Mouse (Mus musculus): ENCODE results near the gene Ap5s1.
A peak's percentile ranks its signal among the peaks of the same experiment; 100 is the strongest.
"Not testable (repeated sequence)": the region's sequence is repeated elsewhere in the genome, so short reads cannot be mapped to it uniquely, and the experiment has no call there.

Gene Ap5s1

GRCm38 (mm10) chr2:131221853-131222515 is 15.1 kb downstream of the Ap5s1 start:
- no peak for DNase-seq (ENCODE audit: low read depth, low spot score)

DNA sequence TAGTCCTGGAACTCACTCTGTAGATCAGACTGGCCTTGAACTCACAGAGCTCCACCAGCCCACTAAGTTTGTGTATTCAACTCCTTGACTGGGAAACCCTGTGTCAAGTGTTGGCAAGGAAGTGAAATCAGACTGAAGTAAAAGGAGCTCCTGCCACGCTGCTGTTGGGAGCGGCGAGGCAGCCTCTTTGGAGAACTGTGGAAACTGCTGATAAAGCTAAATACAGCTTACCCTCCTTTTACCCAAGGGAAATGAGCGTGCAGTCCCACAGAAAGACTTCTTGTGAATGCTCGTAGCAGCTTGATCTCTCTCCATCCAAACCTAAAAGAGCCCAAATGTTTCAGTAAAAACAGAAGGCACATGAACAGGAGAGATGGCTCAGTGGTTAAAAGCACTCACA is 15.7 kb downstream of the Ap5s1 start:
- no peak for DNase-seq (ENCODE audit: low read depth, low spot score)

DNA sequence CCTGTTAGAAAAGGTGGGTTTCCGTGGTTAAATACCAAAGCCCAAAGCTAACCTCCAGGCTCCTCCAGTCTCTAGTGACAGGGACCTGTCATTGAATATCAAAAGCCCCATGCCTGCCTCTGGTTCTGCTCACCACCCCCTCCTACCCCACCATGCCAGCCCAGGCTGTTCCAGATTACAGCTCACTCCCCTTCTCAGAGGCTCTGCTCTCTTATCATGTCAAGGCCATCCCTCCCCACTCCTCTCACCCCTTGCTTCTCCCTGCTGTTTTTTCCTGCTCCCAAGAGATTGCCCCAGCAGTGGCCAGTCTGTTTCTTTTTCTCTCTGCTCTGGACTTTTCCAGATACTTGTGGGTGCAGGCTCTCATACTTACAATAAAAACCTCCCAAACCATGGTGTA is 16.7 kb downstream of the Ap5s1 start:
- no peak for DNase-seq (ENCODE audit: low read depth, low spot score)

GRCm38 (mm10) chr2:131225178-131225577 is 18.3 kb downstream of the Ap5s1 start:
- DNase-seq (ENCODE audit: low read depth, low spot score), result no peak

DNA sequence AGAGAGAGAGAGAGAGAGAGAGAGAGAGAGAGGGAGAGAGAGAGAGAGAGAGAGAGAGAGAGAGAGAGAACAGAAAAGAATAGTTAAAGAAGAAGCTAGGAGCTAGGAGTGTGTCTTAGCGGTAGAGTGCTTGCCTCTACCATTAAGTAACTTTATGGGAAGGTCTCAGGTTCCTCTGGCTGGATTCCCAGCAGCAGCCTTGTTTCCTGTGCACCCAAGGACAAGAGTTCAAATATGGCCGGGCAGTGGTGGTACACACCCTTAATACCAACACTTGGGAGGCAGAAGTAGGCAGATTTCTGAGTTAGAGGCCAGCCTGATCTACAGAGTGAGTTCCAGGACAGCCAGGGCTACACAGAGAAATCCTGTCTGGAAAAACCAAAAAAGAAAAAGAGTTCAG is 19.8 kb downstream of the Ap5s1 start:
- DNase-seq (ENCODE audit: low read depth, low spot score), result not testable (repeated sequence)

GRCm38 (mm10) chr2:131227243-131227642 is 20.4 kb downstream of the Ap5s1 start:
- DNase-seq (ENCODE audit: low read depth, low spot score), result no peak

GRCm38 (mm10) chr2:131232558-131232957 is 25.7 kb downstream of the Ap5s1 start:
- DNase-seq (ENCODE audit: low read depth, low spot score), result no peak

- peak; percentile 91 for DNase-seq (ENCODE audit: low read depth, low spot score)
Observed at GRCm38 (mm10) chr2:131233307-131234126, 26.6 kb downstream of the Ap5s1 start, which contains the start of gene Mavs. Gene Mavs, plus strand, starts transcription at chr2:131234063.

- DNase-seq (ENCODE audit: low read depth, low spot score), result no peak
Observed at GRCm38 (mm10) chr2:131234127-131234650, 27.3 kb downstream of the Ap5s1 start.

- no peak for DNase-seq (ENCODE audit: low read depth, low spot score)
Observed at GRCm38 (mm10) chr2:131234970-131235635, 28.2 kb downstream of the Ap5s1 start.

DNA sequence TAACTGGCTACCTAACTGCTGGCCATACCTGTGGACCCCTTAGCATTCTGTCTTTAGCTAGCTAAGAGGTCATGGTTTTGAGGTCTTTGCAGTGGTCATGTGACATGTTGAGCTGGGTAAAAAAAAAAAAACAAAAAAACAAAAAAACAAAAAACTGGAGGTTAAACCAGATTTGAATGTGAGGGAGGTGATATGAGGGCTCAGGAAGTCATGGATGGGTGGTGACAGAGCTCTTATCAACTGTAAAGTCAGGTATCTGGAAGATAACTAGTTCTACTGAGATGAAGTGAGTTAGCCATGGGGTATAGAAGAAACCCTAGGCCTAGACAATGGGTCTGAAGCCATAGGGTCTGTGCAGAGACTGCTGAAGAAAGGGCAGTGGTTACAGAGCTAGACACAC is 35.3 kb downstream of the Ap5s1 start:
- DNase-seq (ENCODE audit: low read depth, low spot score), result no peak

DNA sequence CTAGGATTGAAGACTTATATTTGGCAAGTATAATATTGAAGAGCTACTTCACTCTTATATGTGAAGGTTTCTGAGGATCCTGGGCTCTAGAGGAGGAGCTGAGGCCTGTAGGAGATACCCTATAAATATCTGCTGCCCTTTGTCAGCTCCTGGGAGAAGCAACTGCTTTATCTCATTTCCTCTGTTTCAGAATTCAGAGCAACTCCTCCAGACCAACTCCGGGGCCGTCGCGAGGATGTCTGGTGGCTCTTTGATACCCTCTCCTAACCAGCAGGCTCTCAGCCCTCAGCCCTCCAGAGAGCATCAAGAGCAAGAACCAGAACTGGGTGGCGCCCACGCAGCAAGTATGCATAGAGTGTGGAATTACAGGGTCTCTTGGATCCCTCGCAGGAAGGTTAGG is 36.1 kb downstream of the Ap5s1 start:
- DNase-seq (ENCODE audit: low read depth, low spot score), result no peak

- DNase-seq (ENCODE audit: low read depth, low spot score), result peak; percentile 45
Observed at GRCm38 (mm10) chr2:131253681-131254328, 46.9 kb downstream of the Ap5s1 start.

DNA sequence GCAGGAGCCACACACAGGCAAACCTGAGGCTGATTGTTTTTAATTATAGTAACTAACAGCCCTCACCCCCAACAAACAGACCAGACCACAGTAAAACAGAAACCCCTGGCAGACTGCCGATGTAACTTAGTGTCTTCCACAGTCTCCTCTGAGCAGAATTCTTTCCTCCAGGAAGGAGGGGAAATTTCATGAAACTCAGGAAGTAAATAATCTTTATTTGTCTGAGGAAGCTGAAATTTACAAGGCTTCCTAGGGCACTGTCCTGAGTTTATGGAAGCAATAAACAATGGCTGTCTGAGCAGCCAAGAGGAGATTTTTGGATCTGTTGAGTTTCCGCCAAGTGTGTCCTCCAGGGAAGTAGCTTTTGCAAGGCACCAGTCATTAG is 47.4 kb downstream of the Ap5s1 start:
- no peak for DNase-seq (ENCODE audit: low read depth, low spot score)

DNA sequence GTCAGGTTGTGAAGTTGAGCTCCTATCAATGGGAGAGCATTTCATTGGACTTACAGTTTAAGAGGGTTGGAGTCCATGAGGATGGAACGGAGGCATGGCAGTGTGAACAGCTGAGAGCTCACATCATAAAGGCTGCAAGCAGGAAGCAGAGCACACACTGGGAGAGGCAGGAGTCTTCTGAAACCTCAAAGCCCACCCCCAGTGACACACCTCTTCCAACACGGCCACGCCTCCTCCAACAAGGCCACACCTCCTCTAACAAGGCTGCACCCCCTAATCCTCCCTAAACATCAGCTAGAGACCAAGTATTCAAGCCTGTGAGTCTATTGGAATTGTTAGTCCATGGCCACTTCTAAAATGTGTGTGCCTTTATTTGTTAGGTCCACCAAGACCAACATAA is 48.9 kb downstream of the Ap5s1 start:
- peak; percentile 40 for DNase-seq (ENCODE audit: low read depth, low spot score)

GRCm38 (mm10) chr2:131258693-131259092 is 51.8 kb downstream of the Ap5s1 start:
- no peak for DNase-seq (ENCODE audit: low read depth, low spot score)

DNA sequence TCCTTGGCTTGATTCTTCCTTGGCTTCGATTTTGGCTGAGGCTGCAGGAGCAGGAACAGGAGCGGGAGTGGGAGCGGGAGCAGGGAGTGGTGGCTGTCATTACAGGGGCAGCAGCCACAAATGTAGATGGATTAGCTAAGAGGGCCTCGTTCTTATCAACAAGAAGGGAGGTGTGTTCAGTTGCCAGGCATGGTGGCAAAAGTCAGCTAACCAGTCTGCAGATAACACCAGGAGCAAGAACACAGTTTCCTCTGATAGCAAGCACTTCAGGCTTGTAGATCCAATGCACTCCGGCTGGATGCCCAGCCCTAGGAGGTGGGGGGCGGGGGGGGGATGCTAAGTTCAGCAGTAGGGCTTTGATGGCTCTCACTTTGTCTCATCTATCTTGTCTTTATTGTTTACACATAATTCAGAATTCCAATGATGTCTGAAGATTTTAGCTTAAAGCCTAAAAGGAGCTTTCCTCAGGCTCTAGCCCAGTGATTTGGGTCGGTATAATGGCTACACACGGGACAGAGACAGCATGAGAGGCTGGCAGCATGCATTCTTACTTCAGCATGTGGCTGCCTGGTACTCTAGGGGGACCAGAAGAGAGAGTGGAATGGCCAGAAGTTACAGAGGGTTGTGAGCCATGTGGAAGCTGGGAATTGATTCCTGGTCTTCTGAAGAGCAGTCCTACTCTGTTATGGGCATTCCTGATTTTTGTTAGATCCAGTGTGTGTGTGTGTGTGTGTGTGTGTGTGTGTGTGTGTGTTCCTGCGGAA is 53.8 kb downstream of the Ap5s1 start:
- no peak for DNase-seq (ENCODE audit: low read depth, low spot score)

- DNase-seq (ENCODE audit: low read depth, low spot score), result peak; percentile 56
Observed at GRCm38 (mm10) chr2:131261481-131262212, 54.8 kb downstream of the Ap5s1 start.

DNA sequence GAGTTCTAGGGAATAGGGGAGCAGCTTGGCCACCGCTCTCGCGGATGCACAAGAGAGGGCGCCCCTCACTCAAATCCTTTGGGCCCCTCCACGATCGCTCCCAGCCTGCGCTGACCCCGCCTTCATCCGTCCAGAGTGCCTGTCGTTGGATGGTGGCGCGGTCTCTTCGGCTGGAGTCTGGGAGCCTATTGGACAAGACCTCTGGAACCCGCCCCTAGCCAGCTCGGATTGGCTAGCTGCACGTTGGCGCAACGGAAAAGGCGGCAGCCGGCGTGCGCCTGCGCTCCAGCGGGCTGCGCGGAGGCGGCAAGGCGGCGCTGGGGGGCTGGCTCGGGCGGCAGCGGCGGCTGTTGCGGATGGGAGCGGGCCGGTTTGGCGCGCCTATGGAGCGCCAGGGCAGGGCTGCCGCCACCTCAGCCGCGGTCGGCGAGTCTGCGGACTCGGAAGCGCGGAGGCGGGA is 55.4 kb downstream of the Ap5s1 start, which contains the start of gene Pank2:
Gene Pank2 (plus strand): TSS at position 283 of the 460 bp plus-strand sequence.
- DNase-seq (ENCODE audit: low read depth, low spot score), result peak; percentile 96

Data from WW6 (cell line).